Mouse (Mus musculus): ENCODE measurements around the gene Als2.

DNA sequence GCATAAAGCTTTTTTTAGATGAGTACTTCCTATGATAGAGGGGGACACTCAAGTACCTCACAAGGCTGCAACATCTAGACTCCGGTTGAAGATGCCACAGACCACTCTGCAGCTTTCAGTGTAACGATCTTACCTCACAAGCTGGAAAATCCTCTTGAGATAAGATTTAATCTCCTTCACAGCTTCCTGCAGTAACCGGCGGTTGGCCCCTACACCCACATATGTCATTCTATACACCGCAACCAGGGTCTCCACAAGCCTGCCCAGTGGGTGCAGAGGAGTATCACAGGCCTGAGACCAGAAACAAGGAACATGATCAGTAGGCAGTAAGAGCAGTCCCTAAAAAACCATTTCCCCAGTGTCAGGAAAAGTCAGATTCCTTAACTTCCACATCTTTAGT is 64.0 kb downstream of the Als2 start:
- TF ChIP-seq UBTF (IDR thresholded peaks at IDR 0.05; ENCODE audit: low read depth, low read length) (no peak), CTCF (conservative IDR thresholded peaks at IDR 0.05 in 1 of 2, IDR thresholded peaks at IDR 0.05 in 1 of 2; ENCODE audit: low read depth in 2 of 2, low read length in 2 of 2) (no peak), USF2 (conservative IDR thresholded peaks at IDR 0.05; ENCODE audit: low read depth, low read length) (no peak), POLR2A (IDR thresholded peaks at IDR 0.05; ENCODE audit: low read depth, low read length) (no peak), HCFC1 (IDR thresholded peaks at IDR 0.05; ENCODE audit: low read depth, low read length) (no peak), MXI1 (IDR thresholded peaks at IDR 0.05; ENCODE audit: low read depth, low read length) (no peak), BHLHE40 (IDR thresholded peaks at IDR 0.05; ENCODE audit: low read depth, low read length) (no peak), MEF2A (IDR thresholded peaks at IDR 0.05; ENCODE audit: borderline replicate concordance, low read depth, low read length) (no peak), NELFE (IDR thresholded peaks at IDR 0.05; ENCODE audit: low read depth, low read length) (no peak), MAFK (IDR thresholded peaks at IDR 0.05; ENCODE audit: insufficient replicate concordance, low read length) (no peak), TCF12 (IDR thresholded peaks at IDR 0.05; ENCODE audit: low read depth, low read length) (no peak), JUN (IDR thresholded peaks at IDR 0.05; ENCODE audit: insufficient read depth, low read depth, low read length) (no peak), JUND (conservative IDR thresholded peaks at IDR 0.05; ENCODE audit: low read depth, low read length) (no peak)
